Mouse (Mus musculus): ENCODE measurements at regions not wholly inside any gene's neighbourhood (a gene's known extent, or its start where the extent isn't known, plus 50 kb on each side); places are given as distances from the start of the nearest gene placed in this dataset.
"Not testable (repeated sequence)": the region's sequence is repeated elsewhere in the genome, so short reads cannot be mapped to it uniquely, and the experiment has no call there.

DNA sequence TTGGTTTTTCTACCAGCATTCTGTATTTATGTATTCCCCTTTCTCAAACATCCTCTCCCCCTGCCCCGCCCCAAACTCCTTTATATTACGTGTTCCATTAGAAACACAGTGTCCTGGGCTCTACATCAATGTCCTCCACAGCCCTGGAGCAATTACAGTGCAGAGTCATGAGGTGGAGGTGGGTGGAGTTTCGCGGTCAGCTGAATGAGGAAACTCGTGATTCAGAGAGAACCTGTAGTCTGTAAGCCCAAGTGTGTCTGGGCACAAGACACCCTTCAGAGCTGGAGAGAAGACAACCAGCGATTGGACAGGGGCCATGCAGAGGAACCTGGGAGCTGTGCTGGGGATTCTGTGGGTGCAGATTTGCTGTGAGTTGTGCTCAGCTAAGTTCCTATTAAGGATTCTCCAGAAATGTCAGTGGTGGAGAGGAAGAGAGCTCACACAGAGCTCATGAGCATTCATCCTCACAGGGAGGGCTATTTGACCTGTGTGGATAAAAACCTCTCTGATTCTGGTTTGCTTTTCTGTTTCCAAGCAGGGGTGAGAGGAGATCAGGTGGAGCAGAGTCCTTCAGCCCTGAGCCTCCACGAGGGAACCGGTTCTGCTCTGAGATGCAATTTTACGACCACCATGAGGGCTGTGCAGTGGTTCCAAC lies 570.4 kb downstream of the Dad1 start:
- in situ Hi-C loops (cut with MboI; ENCODE audit: low pct_ligation_motif_present, low pct_unique_long_range_greater_than_20kb, low sequenced_read_pairs); H3K27me3 ChIP-seq (replicated peaks); H3K4me2 ChIP-seq (ENCODE audit: insufficient read depth, low read depth, poor library complexity, severe bottlenecking); H3K79me2 ChIP-seq (replicated peaks; ENCODE audit: control insufficient read depth, extremely low read depth, insufficient read depth, poor library complexity, severe bottlenecking); H3K4me3 ChIP-seq (replicated peaks in 1 of 3; ENCODE audit: low read depth in 2 of 3, low read length in 2 of 3, poor library complexity in 1 of 3); H3K9me3 ChIP-seq (replicated peaks; ENCODE audit: low read length); H3K9ac ChIP-seq (ENCODE audit: insufficient read depth, low read depth); H3K4me1 ChIP-seq (ENCODE audit: control insufficient read depth in 1 of 2, insufficient read depth in 2 of 2); dilution Hi-C loops (cut with MboI; ENCODE audit: extremely low pct_ligation_motif_present, extremely low pct_unique_long_range_greater_than_20kb, low sequenced_read_pairs); H3K36me3 ChIP-seq (replicated peaks in 1 of 2; ENCODE audit: control insufficient read depth in 1 of 2, insufficient read depth in 1 of 2, low read length in 1 of 2); H3K27ac ChIP-seq (ENCODE audit: insufficient read depth, low read depth): not testable (repeated sequence)
- peak; percentile 87 for DNase-seq (ENCODE audit: extremely low read depth)
- TF ChIP-seq BHLHE40 (IDR thresholded peaks at IDR 0.05; ENCODE audit: low read depth, low read length) = 0 out of 2 replicates have a peak, but pooled peaks have one; percentile 18

DNA sequence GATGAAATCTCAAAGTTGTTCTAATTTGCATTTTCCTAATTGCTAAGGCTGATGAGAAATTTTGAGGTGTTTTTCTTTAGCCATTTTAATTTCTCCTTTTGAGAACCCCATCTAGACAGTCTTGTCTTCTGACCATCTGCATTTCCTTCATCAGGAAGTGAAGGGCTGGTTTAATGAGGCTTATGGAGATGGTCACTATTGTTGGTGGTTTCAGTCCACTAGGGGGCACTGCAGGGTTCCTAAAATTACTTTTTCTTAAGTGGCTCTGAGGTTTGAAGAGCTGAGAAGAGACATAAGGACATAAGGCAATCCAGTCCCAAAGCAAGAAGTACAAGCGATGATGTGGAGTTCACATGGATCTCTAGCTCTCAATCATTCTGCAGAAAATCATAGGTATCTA lies 571.2 kb downstream of the Dad1 start:
- H3K79me2 ChIP-seq (replicated peaks; ENCODE audit: control insufficient read depth, extremely low read depth, insufficient read depth, poor library complexity, severe bottlenecking); H3K9me3 ChIP-seq (replicated peaks; ENCODE audit: low read length); H3K9ac ChIP-seq (ENCODE audit: insufficient read depth, low read depth); dilution Hi-C loops (cut with MboI; ENCODE audit: extremely low pct_ligation_motif_present, extremely low pct_unique_long_range_greater_than_20kb, low sequenced_read_pairs); H3K4me1 ChIP-seq (ENCODE audit: control insufficient read depth in 1 of 2, insufficient read depth in 2 of 2); H3K4me2 ChIP-seq (ENCODE audit: insufficient read depth, low read depth, poor library complexity, severe bottlenecking); H3K27me3 ChIP-seq (replicated peaks); H3K36me3 ChIP-seq (replicated peaks in 1 of 2; ENCODE audit: control insufficient read depth in 1 of 2, insufficient read depth in 1 of 2, low read length in 1 of 2); H3K4me3 ChIP-seq (replicated peaks in 1 of 3; ENCODE audit: low read depth in 2 of 3, low read length in 2 of 3, poor library complexity in 1 of 3); H3K27ac ChIP-seq (ENCODE audit: insufficient read depth, low read depth); in situ Hi-C loops (cut with MboI; ENCODE audit: low pct_ligation_motif_present, low pct_unique_long_range_greater_than_20kb, low sequenced_read_pairs): not testable (repeated sequence)
- DNase-seq (ENCODE audit: extremely low read depth) = peak; percentile 19

DNA sequence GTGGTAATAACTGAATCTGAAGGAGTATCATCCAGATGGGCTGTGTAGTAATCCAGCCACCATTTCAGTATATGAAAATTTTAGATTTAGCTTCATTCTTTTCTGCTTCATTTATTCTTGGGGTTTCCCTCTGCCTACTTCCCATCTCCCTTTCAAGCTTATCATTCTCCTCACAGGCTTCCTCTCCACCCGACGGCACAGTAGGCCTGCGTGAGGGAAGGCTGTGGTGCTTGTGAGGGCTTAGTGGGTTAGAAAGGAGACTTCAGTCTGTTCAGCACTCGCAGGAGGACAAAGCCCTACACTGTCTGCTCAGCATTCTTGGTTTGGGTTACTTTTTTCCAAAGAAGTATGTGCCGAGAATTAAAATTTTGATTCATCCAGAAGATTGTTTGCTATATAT lies 572.6 kb downstream of the Dad1 start:
- H3K4me1 ChIP-seq (ENCODE audit: control insufficient read depth in 1 of 2, insufficient read depth in 2 of 2); H3K27me3 ChIP-seq (replicated peaks); H3K27ac ChIP-seq (ENCODE audit: insufficient read depth, low read depth); H3K9me3 ChIP-seq (replicated peaks; ENCODE audit: low read length); H3K36me3 ChIP-seq (replicated peaks in 1 of 2; ENCODE audit: control insufficient read depth in 1 of 2, insufficient read depth in 1 of 2, low read length in 1 of 2); H3K79me2 ChIP-seq (replicated peaks; ENCODE audit: control insufficient read depth, extremely low read depth, insufficient read depth, poor library complexity, severe bottlenecking); H3K9ac ChIP-seq (ENCODE audit: insufficient read depth, low read depth); DNase-seq (ENCODE audit: extremely low read depth); H3K4me2 ChIP-seq (ENCODE audit: insufficient read depth, low read depth, poor library complexity, severe bottlenecking); H3K4me3 ChIP-seq (replicated peaks in 1 of 3; ENCODE audit: low read depth in 2 of 3, low read length in 2 of 3, poor library complexity in 1 of 3); in situ Hi-C loops (cut with MboI; ENCODE audit: low pct_ligation_motif_present, low pct_unique_long_range_greater_than_20kb, low sequenced_read_pairs); dilution Hi-C loops (cut with MboI; ENCODE audit: extremely low pct_ligation_motif_present, extremely low pct_unique_long_range_greater_than_20kb, low sequenced_read_pairs): not testable (repeated sequence)

DNA sequence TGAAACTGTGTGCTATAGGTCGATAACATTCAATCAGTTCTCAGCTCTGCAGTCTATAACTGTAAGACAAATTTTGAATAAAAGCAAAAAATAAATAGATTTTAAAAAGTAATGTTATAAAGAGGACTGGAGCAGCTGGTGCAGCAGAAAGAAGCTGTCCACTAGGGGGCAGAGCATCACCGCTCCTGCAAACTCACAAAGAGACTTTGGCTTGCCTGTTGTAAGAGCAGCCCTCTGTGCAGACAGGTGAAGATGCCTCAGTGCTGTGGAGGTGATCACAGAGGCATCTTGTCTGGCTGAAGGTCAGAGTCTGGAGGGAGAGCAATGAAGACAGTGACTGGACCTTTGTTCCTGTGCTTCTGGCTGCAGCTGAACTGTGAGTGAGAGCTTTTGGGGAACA lies 588.2 kb downstream of the Dad1 start:
- H3K79me2 ChIP-seq (replicated peaks; ENCODE audit: control insufficient read depth, extremely low read depth, insufficient read depth, poor library complexity, severe bottlenecking); H3K9ac ChIP-seq (ENCODE audit: insufficient read depth, low read depth); H3K36me3 ChIP-seq (replicated peaks in 1 of 2; ENCODE audit: control insufficient read depth in 1 of 2, insufficient read depth in 1 of 2, low read length in 1 of 2); dilution Hi-C loops (cut with MboI; ENCODE audit: extremely low pct_ligation_motif_present, extremely low pct_unique_long_range_greater_than_20kb, low sequenced_read_pairs); H3K4me3 ChIP-seq (replicated peaks in 1 of 3; ENCODE audit: low read depth in 2 of 3, low read length in 2 of 3, poor library complexity in 1 of 3); H3K4me1 ChIP-seq (ENCODE audit: control insufficient read depth in 1 of 2, insufficient read depth in 2 of 2); H3K4me2 ChIP-seq (ENCODE audit: insufficient read depth, low read depth, poor library complexity, severe bottlenecking); in situ Hi-C loops (cut with MboI; ENCODE audit: low pct_ligation_motif_present, low pct_unique_long_range_greater_than_20kb, low sequenced_read_pairs); H3K9me3 ChIP-seq (replicated peaks; ENCODE audit: low read length); H3K27ac ChIP-seq (ENCODE audit: insufficient read depth, low read depth); H3K27me3 ChIP-seq (replicated peaks): not testable (repeated sequence)
- peak; percentile 42 to 57 for TF ChIP-seq CTCF (conservative IDR thresholded peaks at IDR 0.05 in 1 of 2, IDR thresholded peaks at IDR 0.05 in 1 of 2; ENCODE audit: low read depth in 2 of 2, low read length in 2 of 2)
- peak; percentile 21 for TF ChIP-seq RAD21 (IDR thresholded peaks at IDR 0.05; ENCODE audit: low read depth, low read length)
- peak; percentile 17 for DNase-seq (ENCODE audit: extremely low read depth)

DNA sequence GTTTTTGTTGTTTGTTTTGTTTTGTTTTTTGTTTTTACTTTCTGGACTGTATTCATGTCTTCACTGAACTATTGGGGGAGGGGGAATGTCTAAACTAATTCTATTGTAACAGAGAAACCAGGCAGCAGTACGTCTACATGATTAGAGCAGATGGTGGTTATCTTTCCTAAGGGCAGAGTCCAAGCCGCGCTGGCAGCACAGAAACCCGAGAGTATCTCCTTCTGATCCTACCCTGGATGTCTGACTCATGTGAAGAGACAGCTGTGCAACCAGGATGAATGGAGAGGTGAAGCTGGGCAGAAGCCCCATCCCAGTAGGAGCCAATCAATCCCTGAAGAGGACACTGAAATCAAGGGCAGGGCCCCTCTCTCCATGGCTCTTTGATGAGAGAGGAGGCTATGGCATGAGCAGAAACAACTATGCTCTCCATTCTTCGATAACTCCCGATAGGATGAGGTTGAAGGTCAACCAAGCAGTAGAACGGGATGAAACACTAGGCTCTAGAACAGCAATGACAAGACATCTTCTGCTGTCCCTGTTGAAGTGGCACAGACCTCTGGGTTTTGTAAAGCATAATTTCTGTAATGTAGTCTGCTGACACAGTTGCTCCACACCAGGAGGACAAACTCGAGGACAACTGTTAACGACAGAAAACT lies 591.1 kb downstream of the Dad1 start:
- dilution Hi-C loops (cut with MboI; ENCODE audit: extremely low pct_ligation_motif_present, extremely low pct_unique_long_range_greater_than_20kb, low sequenced_read_pairs); H3K27me3 ChIP-seq (replicated peaks); H3K9me3 ChIP-seq (replicated peaks; ENCODE audit: low read length); H3K4me1 ChIP-seq (ENCODE audit: control insufficient read depth in 1 of 2, insufficient read depth in 2 of 2); H3K4me2 ChIP-seq (ENCODE audit: insufficient read depth, low read depth, poor library complexity, severe bottlenecking); H3K27ac ChIP-seq (ENCODE audit: insufficient read depth, low read depth); in situ Hi-C loops (cut with MboI; ENCODE audit: low pct_ligation_motif_present, low pct_unique_long_range_greater_than_20kb, low sequenced_read_pairs); DNase-seq (ENCODE audit: extremely low read depth); H3K9ac ChIP-seq (ENCODE audit: insufficient read depth, low read depth); H3K4me3 ChIP-seq (replicated peaks in 1 of 3; ENCODE audit: low read depth in 2 of 3, low read length in 2 of 3, poor library complexity in 1 of 3); H3K36me3 ChIP-seq (replicated peaks in 1 of 2; ENCODE audit: control insufficient read depth in 1 of 2, insufficient read depth in 1 of 2, low read length in 1 of 2); H3K79me2 ChIP-seq (replicated peaks; ENCODE audit: control insufficient read depth, extremely low read depth, insufficient read depth, poor library complexity, severe bottlenecking): not testable (repeated sequence)
